Mouse (Mus musculus): ENCODE data around the gene Mypn.
A peak's percentile ranks its signal among the peaks of the same experiment; 100 is the strongest.

Gene Mypn

DNA sequence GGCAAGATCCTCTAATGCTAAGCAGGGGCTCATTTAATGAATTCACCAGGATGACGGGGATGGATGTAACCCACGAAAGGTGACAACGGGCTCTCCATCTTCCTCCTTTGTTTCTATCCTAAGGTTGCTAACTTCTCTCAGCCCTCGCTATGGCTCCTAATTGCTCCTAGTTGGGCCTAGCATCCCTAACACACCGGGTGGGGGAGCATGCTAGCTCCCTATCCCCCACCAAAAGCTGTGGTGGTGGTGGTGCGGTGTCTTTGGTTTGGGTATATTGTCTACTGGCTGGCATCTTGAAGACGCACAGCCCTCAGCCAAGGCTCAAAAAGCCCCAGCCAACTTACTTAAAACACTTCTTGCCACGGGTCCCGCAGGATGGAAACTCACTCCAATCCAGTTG is 87.4 kb downstream of the Mypn start:
- DNase-seq (ENCODE audit: extremely low read depth, insufficient read length, low spot score) = no peak

DNA sequence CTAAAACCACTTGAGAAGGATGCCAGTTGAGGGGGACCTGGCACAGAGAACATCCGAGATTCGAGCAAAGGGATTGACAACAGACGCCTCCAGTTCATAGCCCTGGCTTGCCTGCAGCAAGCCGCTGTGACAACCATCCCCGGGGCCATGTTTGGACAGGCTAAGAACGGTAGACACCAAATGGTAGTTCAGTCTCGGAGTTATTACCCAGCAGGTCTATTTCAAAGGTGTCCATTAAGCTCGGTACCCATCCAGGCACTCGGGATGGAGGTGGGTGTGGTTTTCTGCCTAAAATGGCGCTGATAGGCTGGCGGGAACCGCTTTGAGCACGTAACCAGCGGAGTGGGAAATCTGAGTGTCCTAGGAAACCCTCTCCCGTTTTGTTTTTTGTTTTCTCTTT is 87.9 kb downstream of the Mypn start:
- no peak for DNase-seq (ENCODE audit: extremely low read depth, insufficient read length, low spot score)

DNA sequence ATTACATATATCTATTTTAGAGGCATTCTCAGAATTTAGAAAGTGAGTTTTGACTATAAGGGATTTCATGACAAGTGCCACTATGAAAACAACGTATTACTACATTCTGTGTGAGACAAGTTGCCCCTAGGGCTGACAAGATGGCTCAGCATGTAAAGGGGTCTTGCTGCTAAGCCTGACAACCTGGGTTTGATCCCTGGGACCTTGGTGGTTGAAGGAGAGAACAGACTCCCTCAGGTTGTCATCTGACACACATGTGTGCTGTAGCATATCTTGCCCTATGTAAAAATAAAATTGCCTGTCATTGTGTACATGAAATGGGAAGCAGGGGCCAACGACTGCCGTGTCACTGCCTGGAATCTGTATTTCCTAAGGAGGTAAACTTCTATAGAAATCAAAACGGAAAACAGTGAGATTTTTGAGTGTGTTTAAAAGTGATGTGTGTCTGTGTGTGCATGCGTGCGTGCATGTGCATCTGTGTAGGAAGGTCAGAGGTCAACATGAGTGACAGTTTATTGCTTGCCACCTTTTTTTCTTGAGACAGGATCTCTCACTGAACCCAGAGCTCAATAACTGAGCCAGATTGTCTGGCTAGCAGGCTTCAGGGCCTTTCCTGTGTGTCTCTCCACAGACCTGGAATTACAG is 89.9 kb downstream of the Mypn start:
- DNase-seq (ENCODE audit: extremely low read depth, insufficient read length, low spot score) = no peak

DNA sequence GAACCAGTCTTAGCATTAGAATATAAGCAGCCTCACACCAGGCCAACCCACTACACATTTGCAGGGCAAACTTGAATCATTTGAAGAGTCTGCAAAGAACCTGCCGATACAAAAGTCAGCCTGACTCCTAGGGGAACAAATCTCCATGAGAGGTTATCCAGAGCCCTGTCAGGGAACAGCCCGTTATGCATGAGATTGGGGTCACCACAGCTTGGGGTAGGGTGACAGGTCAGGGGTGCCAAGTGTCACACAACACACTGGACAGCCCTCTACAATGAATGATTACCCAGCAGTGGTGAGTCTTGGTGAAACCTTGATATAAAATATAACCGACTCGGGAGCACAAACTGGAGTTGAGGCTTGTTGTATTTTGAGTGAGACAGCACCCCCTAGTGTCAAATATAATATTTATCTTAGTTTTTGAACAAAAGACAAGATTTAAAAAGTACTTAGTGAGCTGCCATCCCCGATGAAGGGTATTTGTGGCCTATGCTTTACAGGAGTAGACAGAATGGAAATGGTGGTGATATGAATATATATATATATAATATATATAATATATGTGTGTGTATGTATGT is 90.6 kb downstream of the Mypn start:
- no peak for DNase-seq (ENCODE audit: extremely low read depth, insufficient read length, low spot score)

DNA sequence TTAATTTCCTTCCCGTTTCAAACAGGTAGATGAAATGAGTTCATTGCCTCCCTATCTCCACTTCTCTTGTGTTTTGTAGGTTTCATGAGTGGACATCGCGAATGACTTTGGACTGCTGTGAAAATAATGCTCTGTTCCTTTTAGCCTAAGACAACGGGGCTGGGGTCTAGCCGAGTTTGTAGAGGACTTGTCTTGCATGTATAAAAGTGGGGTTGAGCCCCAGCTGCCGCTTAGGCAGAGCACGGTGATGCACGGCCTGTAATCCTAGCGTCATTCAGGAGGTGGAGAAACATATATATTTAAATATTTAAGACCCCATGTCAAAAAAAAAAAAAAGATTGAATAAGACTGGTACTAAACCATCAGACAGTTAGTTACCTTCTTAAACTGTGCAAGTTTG is 103.1 kb downstream of the Mypn start:
- no peak for DNase-seq (ENCODE audit: extremely low read depth, insufficient read length, low spot score)

DNA sequence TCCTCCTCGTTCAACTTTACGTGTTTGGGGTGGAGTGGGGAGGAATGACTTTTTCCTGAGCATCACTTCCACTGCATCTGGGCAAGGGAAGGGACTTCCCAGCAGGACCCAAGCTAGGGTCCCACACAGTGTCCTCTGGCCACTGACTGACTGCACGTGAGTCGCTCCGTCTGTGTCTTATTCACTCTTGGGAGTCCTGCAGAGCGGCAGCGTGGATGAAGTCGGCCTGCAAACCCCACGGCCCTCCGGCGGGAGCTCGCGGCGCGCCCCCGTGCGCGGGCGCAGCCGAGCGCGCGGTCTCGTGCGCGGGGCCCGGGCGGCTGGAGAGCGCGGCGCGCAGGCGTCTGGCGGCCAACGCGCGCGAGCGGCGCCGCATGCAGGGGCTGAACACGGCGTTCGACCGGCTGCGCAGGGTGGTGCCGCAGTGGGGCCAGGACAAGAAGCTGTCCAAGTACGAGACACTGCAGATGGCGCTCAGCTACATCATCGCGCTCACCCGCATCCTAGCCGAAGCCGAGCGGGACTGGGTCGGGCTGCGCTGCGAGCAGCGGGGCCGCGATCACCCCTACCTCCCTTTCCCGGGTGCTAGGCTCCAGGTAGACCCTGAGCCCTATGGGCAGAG is 103.7 kb downstream of the Mypn start:
- no peak for DNase-seq (ENCODE audit: extremely low read depth, insufficient read length, low spot score)

DNA sequence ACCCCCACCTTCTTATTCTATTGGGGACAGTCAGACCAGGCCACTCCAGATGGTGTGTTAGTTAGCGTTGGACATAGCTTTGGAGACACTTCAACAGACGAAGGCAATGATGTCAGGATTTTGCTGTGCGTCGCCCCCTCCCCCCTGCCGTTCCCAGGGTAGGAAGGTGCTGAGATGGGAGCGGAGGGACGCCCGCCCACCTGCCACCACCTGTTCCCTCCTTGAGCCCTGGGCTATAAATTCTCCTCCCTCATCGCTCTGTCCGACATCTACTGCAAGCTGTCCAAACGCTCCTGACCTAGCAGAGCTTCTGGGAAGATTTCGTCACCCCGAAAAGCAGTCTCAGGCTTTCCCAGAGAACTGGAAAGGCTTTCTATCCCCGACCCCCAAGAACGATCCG is 104.2 kb downstream of the Mypn start, which contains the start of gene Atoh7:
Gene Atoh7 (plus strand): TSS at position 131 of the 400 bp plus-strand sequence.
- no peak for DNase-seq (ENCODE audit: extremely low read depth, insufficient read length, low spot score)

DNA sequence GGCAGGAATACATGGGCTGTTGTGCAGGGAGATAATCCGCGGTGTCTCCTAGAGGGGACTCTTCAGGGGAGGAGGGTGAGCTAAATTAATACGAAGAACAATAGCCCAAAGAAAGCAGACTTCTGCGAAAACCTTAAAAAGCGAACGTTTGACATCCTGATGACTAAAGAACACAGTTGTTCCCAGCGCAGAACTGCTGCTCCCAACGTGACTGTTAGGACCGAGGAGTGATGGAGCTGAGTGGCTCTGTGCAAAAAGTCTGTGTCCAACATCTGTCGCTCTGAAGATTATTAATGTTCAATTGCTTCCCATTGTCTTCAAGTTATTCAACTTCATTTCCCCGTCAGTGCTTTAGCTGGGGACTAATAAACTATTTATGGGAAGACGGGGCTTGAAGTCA is 105.6 kb downstream of the Mypn start:
- no peak for DNase-seq (ENCODE audit: extremely low read depth, insufficient read length, low spot score)

DNA sequence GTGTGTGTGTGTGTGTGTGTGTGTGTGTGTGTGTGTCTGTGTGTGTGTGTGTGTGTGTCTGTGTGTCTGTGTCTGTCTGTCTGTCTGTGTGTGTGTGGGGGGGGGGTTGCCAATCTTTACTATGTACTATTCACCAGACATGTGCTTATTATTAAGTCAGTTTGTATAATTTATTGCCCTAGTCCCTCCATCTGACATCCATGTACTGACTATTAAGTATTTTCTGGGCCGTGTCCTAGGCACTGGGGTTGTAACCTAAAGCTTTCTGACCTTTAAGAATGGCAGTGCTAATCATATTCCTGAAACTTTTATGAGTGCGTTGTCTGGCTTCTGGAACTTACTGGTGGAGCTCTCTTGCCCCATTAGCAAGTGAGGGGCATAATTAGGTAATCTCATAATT is 107.0 kb downstream of the Mypn start:
- DNase-seq (ENCODE audit: extremely low read depth, insufficient read length, low spot score) = no peak

DNA sequence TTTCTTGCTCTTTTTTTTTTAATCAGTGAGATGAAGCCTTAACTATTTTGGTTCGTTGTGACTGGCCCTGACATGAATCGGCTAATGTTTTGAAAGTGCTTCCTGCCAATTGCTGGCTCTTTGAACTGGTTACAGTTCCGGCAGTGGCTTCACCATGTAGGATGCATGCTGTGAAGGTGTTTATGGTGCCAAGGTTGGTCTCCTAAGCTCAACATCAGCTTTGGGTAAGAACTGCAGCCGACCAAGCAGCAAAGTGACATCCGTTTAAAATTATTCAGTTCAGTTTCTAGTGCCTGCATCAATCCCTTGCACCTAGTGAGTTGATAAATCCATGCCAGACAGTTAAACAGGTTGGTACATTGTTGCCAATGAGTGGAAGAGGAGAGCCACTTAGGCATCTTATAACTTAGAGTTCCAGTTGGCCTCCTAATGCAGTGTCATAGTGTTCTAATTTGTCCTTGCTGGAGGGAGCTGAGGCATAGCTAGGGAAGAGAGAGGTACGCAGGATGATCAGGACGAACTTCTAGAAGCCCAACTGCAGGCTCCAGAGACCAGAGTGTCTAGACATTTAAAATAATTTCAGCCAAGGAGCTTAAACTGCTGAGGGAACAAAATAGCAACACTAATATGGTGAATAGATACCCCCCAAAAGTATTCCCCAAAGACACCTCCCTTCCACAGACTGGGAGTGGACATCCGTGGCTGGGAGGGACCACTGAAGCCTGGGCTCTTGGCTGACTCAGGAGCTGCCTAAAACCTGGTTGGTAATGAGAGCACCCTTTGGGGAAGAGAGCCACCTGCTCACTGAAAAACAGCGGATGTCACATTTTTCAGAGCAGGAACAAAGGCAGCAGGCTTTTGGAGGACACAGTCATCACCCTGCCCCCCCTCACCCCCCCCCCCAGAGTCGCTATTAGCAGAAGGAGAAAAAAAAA is 110.9 kb downstream of the Mypn start:
- no peak for DNase-seq (ENCODE audit: extremely low read depth, insufficient read length, low spot score)

DNA sequence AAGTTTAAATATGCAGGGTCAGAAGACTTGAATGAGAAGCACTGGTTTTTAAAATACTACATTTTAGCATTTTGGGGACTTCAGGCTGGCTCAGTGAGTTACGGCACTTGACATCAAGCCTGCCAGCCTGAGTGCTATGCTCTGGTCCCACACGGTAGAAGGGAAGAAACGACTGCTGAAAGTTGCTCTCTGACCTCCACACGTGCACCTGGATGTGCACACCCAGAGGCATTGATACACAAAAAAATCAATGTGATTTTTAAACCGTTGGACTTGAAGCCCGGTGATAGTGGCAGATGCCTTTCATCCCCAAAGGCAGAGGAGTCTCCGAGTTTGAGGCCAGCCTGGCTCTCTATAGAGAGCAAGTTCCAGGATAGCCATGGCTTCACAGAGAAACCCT is 111.8 kb downstream of the Mypn start:
- no peak for DNase-seq (ENCODE audit: extremely low read depth, insufficient read length, low spot score)

DNA sequence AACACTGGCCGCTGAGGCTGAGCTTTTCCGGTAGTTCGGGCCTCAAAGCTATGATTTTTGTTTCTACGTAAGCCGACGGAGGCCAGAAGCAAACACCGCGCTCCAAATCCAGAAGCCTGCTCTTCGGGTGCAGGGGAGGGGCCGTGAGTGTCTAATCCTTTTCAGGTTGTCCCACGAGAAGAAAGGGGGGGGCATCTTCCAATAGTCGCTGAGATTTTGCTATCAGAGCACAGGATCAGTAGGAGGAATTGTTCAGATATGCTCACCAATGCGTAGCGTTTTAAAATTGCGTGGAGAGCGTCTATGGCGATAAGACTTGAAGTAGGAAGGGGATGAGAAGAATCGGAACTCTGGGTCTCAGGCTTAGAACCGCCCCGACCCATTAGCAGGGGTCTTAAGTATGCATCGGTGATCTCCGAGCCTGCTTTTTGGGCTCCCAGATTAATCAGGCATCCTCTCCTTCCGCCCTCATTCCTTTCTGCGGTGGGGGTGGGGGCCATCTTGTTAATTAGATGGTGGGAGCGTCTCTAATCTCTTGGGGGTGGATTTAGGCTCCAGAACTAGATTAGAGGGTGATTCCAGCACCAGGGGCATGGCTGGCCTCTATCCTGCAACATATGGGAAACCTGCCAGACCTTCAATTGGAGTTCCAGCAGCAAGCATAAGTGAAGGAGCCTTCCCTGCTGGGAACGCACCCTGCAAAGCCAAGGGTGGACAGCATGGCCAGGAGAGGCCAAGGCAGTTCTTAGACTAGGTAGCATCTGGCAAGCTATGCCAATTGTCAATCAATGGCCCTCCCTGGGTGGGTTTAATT is 113.8 kb downstream of the Mypn start:
- DNase-seq (ENCODE audit: extremely low read depth, insufficient read length, low spot score) = no peak

DNA sequence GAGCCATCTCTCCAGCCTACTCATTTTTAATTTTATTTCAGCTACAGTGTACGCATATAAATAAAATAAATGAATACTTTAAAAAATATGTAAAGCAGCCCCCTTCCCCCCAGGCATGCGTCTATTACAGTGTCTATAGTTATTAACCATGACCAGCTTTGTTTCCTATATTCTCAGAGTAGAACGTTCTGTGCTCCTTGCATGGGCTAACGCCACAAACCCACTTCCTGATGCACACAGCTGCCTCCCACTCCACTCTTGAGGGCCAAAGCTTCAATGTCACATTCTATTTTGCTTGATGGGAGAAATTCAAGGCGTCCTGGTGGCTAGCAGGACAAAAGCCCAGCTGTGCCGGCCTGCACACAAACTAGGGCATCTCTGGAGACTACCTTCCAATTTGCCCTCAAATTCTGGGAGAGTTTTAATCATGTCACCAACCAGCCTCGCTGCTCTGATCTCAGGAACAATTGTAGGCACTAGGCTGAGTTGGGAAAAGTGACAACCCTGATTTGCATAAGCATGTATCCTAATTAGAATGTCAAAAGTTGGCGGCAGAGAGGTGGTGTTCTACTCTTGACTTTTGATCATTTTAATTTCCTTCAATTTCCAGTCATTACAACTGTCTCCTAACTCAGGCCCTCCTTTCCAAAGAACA is 114.5 kb downstream of the Mypn start:
- no peak for DNase-seq (ENCODE audit: extremely low read depth, insufficient read length, low spot score)

DNA sequence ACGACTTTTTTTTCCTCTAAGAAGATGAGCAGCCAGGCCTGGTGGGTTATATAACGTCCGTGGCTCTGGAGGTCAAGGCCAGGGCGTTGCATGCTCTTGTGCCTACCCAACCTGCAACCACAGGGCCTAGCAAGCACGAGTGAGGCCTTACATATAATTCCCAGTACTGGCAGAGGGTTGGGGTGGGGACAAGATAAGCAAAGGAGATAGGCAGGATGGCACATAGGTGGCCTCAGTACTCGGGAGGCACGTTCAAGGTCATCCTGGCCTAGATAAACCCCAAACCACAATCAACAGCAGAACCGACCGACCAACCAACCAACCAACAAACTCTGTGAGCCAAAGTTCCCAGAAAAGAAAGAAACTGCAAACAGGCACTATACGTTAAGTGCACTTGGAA is 117.4 kb downstream of the Mypn start:
- DNase-seq (ENCODE audit: extremely low read depth, insufficient read length, low spot score) = no peak

DNA sequence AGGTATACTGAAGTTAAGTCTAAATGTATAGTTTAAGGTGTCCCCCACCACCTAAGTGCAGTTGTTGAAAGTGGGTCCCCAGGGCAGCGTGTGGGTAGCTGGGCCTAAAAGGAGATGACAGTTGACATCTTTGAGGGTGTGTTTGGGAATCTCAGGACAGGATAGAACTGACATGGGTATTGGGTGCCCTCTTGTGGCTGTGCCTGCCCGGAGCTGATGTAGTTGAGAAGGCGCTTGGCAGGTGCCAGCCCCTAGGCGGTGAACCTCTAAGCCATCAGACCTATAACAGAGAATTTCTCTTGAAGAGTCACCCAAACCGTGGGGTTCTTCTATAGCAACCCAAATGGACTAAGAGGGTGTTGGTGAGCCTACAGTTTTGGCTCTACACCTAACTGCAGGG is 137.8 kb downstream of the Mypn start:
- peak; percentile 13 for DNase-seq (ENCODE audit: extremely low read depth, insufficient read length, low spot score)

All from 3134 (cell line).